Mouse (Mus musculus): ENCODE data around the gene Ldha. TPM values are rescaled to one million over a fixed set of nuclear protein-coding genes. Genes with fewer than 3 reads are reported as not detected.

Gene Ldha
- polyA plus RNA-seq, 1 experiment: 165 TPM

GRCm38 (mm10) chr7:46838104-46838671 lies 3.1 kb upstream of the Ldha start:
- no peaks in the 10 kb centered on the region for H3K36me3 ChIP-seq (ENCODE audit: control insufficient read depth, insufficient read depth, low read length)
- no peak for TF ChIP-seq CTCF (IDR thresholded peaks at IDR 0.05; ENCODE audit: extremely low read depth, insufficient read depth, insufficient read length, insufficient replicate concordance)
- no peak for TF ChIP-seq POLR2A (IDR thresholded peaks at IDR 0.05; ENCODE audit: low read depth, low read length)
- no peaks in the 10 kb centered on the region for H3K27me3 ChIP-seq (ENCODE audit: control insufficient read depth, insufficient read depth, low read length)
- peak overlapping the region; percentile 49 for H3K27ac ChIP-seq (ENCODE audit: insufficient read depth, low read length)
- H3K4me3 ChIP-seq (ENCODE audit: extremely low read depth, insufficient read depth, insufficient read length): no peak overlapping the region
- H3K4me1 ChIP-seq (ENCODE audit: control insufficient read depth, insufficient read depth, insufficient read length): peaks cover 9% of the 10 kb centered on the region; the same call in 1 of the 2 replicates
- DNase-seq (ENCODE audit: low read depth in 1 of 2, low spot score in 2 of 2): no peak
- WGBS: 7% methylated on average over 9 of the region's 9 CpGs

DNA sequence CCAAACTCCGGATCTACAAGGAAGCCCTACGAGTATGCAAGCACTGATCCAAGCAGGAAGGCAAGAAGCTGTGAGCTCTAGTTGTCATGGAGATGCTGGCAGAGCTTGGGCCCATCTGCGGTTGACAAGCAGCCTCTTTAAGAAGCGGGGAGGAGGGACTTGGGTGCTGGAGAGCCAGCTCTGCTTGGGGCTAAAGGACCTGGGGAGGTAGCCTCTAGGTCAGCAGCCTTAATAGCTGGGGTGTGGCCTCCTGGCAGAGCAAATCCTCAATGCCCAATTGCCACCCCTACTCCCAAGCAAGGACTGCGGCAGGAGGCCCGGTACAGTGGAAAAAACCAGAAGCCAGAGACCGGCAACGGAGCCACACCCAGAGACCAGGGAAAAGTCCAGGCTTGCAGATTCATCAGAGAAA lies 2.4 kb upstream of the Ldha start:
- H3K4me1 ChIP-seq (ENCODE audit: control insufficient read depth, insufficient read depth, insufficient read length): peaks cover 6% of the 10 kb centered on the region; the same call in 1 of the 2 replicates
- DNase-seq (ENCODE audit: low read depth in 1 of 2, low spot score in 2 of 2): peak in 1 of 2 experiments; percentile 28
- H3K36me3 ChIP-seq (ENCODE audit: control insufficient read depth, insufficient read depth, low read length): no peaks in the 10 kb centered on the region
- H3K4me3 ChIP-seq (ENCODE audit: extremely low read depth, insufficient read depth, insufficient read length): no peak overlapping the region
- TF ChIP-seq CTCF (IDR thresholded peaks at IDR 0.05; ENCODE audit: extremely low read depth, insufficient read depth, insufficient read length, insufficient replicate concordance) (no peak), POLR2A (IDR thresholded peaks at IDR 0.05; ENCODE audit: low read depth, low read length) (no peak)
- WGBS: 10% methylated on average over 8 of the region's 8 CpGs
- no peaks in the 10 kb centered on the region for H3K27me3 ChIP-seq (ENCODE audit: control insufficient read depth, insufficient read depth, low read length)
- peak overlapping the region; percentile 36; the same call in 1 of the 2 replicates for H3K27ac ChIP-seq (ENCODE audit: insufficient read depth, low read length)

DNA sequence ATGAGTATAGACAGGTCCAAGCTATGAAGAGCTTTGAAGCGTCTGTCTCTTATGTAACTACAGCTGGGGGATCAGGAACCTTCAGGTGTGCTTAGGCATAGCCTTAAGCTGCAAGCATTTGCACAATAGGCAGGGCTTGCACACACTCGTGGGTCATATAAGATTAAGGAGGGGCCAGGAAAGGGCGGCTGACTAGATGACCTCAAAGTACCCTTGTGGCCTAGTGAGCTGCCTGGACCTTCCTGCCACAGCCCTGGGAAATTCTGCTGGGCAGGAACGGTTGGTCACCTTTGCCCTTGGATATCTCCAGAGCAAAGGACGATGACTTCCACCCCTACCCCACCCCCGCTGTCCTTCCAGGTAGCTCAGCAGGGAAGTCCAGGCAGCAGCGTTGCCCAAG lies 1.8 kb upstream of the Ldha start:
- Histone ChIP-seq H3K36me3 (ENCODE audit: control insufficient read depth, insufficient read depth, low read length) (no peaks in the 10 kb centered on the region), H3K4me1 (ENCODE audit: control insufficient read depth, insufficient read depth, insufficient read length) (peaks cover 6% of the 10 kb centered on the region; the same call in 1 of the 2 replicates), H3K4me3 (ENCODE audit: extremely low read depth, insufficient read depth, insufficient read length) (no peak overlapping the region), H3K27me3 (ENCODE audit: control insufficient read depth, insufficient read depth, low read length) (no peaks in the 10 kb centered on the region), H3K27ac (ENCODE audit: insufficient read depth, low read length) (no peak overlapping the region)
- no peak for DNase-seq (ENCODE audit: low read depth in 1 of 2, low spot score in 2 of 2)
- TF ChIP-seq POLR2A (IDR thresholded peaks at IDR 0.05; ENCODE audit: low read depth, low read length): no peak
- TF ChIP-seq CTCF (IDR thresholded peaks at IDR 0.05; ENCODE audit: extremely low read depth, insufficient read depth, insufficient read length, insufficient replicate concordance): no peak
- 60% methylated on average over 7 of the region's 7 CpGs for WGBS

DNA sequence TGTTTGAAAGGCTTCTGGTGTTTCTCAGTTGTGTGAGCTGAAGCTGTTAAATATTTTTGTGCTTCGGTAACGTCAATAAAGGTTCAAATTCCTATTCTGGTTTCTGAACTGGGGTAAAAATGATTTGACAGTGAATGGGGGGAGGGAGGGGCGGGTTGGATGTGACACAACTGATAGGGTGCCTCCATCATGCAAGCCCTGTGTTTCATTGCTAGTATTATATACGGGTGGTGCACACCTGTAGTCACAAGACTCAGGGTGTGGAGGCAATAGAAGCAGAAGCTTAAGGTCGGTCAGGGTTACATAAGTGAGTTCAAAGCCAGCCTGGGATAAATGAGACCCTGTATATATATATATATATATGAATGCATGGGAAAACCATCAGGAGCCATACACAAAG lies 1.4 kb upstream of the Ldha start:
- TF ChIP-seq CTCF (IDR thresholded peaks at IDR 0.05; ENCODE audit: extremely low read depth, insufficient read depth, insufficient read length, insufficient replicate concordance): no peak
- TF ChIP-seq POLR2A (IDR thresholded peaks at IDR 0.05; ENCODE audit: low read depth, low read length): no peak
- Histone ChIP-seq H3K4me3 (ENCODE audit: extremely low read depth, insufficient read depth, insufficient read length) (no peak overlapping the region), H3K27ac (ENCODE audit: insufficient read depth, low read length) (no peak overlapping the region), H3K27me3 (ENCODE audit: control insufficient read depth, insufficient read depth, low read length) (no peaks in the 10 kb centered on the region), H3K36me3 (ENCODE audit: control insufficient read depth, insufficient read depth, low read length) (no peaks in the 10 kb centered on the region), H3K4me1 (ENCODE audit: control insufficient read depth, insufficient read depth, insufficient read length) (peaks cover 6% of the 10 kb centered on the region; the same call in 1 of the 2 replicates)
- no peak for DNase-seq (ENCODE audit: low read depth in 1 of 2, low spot score in 2 of 2)
- 92% methylated on average over 5 of the region's 5 CpGs for WGBS

- H3K27me3 ChIP-seq (ENCODE audit: control insufficient read depth, insufficient read depth, low read length): no peaks in the 10 kb centered on the region
- no peak overlapping the region for H3K4me3 ChIP-seq (ENCODE audit: extremely low read depth, insufficient read depth, insufficient read length)
- no peaks in the 10 kb centered on the region for H3K36me3 ChIP-seq (ENCODE audit: control insufficient read depth, insufficient read depth, low read length)
- peaks cover 6% of the 10 kb centered on the region; the same call in 1 of the 2 replicates for H3K4me1 ChIP-seq (ENCODE audit: control insufficient read depth, insufficient read depth, insufficient read length)
- WGBS: 82% methylated on average over 4 of the region's 4 CpGs
- DNase-seq (ENCODE audit: low read depth in 1 of 2, low spot score in 2 of 2): no peak
- TF ChIP-seq CTCF (IDR thresholded peaks at IDR 0.05; ENCODE audit: extremely low read depth, insufficient read depth, insufficient read length, insufficient replicate concordance): no peak
- no peak for TF ChIP-seq POLR2A (IDR thresholded peaks at IDR 0.05; ENCODE audit: low read depth, low read length)
- no peak overlapping the region for H3K27ac ChIP-seq (ENCODE audit: insufficient read depth, low read length)
These were observed 949 bp upstream of the Ldha start for GRCm38 (mm10) chr7:46840326-46840725.

- peaks cover 6% of the 10 kb centered on the region; the same call in 1 of the 2 replicates for H3K4me1 ChIP-seq (ENCODE audit: control insufficient read depth, insufficient read depth, insufficient read length)
- WGBS: 79% methylated on average over 5 of the region's 5 CpGs
These were observed 1.0 kb downstream of the Ldha start for GRCm38 (mm10) chr7:46842278-46842677.

DNA sequence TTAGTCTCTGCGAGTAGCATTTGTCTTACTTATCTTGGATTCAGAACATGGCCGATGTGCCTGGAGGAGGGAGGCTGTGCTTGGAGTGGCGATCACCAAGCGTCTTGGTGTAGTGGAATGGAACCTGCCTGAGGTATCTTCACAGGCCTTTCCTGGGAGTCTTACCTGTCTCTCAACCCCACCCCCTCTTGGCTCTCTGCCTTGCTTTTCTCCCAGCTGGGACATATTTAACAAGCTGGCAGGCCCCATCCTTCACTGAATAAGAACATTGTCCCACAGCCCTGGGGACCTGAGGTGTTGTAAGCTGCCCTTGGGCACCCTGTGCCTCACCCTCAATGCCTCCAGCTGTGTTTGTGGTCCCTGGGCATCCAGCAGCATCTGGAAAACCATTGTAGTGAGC lies 2.3 kb downstream of the Ldha start:
- H3K27ac ChIP-seq (ENCODE audit: insufficient read depth, low read length): no peak overlapping the region

More at GRCm38 (mm10) chr7:46842278-46842677, 1.0 kb downstream of the Ldha start:
- Histone ChIP-seq H3K27ac (ENCODE audit: insufficient read depth, low read length) (no peak overlapping the region), H3K4me3 (ENCODE audit: extremely low read depth, insufficient read depth, insufficient read length) (no peak overlapping the region), H3K27me3 (ENCODE audit: control insufficient read depth, insufficient read depth, low read length) (no peaks in the 10 kb centered on the region), H3K36me3 (ENCODE audit: control insufficient read depth, insufficient read depth, low read length) (no peaks in the 10 kb centered on the region)
- DNase-seq (ENCODE audit: low read depth in 1 of 2, low spot score in 2 of 2): no peak
- TF ChIP-seq POLR2A (IDR thresholded peaks at IDR 0.05; ENCODE audit: low read depth, low read length) (no peak), CTCF (IDR thresholded peaks at IDR 0.05; ENCODE audit: extremely low read depth, insufficient read depth, insufficient read length, insufficient replicate concordance) (no peak)

More for the DNA sequence above, 2.3 kb downstream of the Ldha start:
- Histone ChIP-seq H3K36me3 (ENCODE audit: control insufficient read depth, insufficient read depth, low read length) (peaks cover 5% of the 10 kb centered on the region), H3K4me3 (ENCODE audit: extremely low read depth, insufficient read depth, insufficient read length) (no peak overlapping the region), H3K4me1 (ENCODE audit: control insufficient read depth, insufficient read depth, insufficient read length) (peaks cover 6% of the 10 kb centered on the region; the same call in 1 of the 2 replicates), H3K27me3 (ENCODE audit: control insufficient read depth, insufficient read depth, low read length) (no peaks in the 10 kb centered on the region)
- no peak for TF ChIP-seq CTCF (IDR thresholded peaks at IDR 0.05; ENCODE audit: extremely low read depth, insufficient read depth, insufficient read length, insufficient replicate concordance)
- TF ChIP-seq POLR2A (IDR thresholded peaks at IDR 0.05; ENCODE audit: low read depth, low read length): no peak
- DNase-seq (ENCODE audit: low read depth in 1 of 2, low spot score in 2 of 2): no peak
- WGBS: 96% methylated on average over 4 of the region's 4 CpGs

All from spleen, adult 2 months (tissue).